Mouse (Mus musculus): ENCODE results near the gene Alad.

The Alad gene

DNA sequence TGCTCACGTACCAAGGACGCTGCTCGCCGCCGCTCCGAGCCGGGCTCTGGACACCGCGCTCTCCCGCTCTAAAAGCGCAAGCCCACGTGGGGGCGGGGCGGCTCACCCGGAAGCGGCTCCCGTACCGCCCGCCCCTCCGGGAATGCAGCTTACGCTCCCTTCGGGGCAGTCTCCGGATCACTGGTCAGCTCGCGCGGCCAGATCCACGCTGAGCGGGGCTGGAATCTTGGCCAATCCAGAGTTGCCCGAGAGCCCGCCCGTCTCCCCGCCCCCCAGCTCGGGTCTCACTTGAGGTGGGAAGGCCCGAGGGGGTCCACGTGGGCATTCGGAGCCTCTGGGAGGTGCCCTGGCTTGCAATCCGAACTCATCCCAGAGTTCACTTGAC, at the start of gene Alad:
TSS of gene Alad (minus strand) at position 70 of the 385 bp plus-strand sequence.
- in situ Hi-C loops (cut with MboI, MseI): loop anchor here (10.0 kb wide), 1 partner anchor 885 kb away; the partner anchor contains the start of gene Akna

- in situ Hi-C loops (cut with MboI, MseI): no loop called here
Observed at GRCm38 (mm10) chr4:62568359-62568758, 48.6 kb upstream of the Alad start.

DNA sequence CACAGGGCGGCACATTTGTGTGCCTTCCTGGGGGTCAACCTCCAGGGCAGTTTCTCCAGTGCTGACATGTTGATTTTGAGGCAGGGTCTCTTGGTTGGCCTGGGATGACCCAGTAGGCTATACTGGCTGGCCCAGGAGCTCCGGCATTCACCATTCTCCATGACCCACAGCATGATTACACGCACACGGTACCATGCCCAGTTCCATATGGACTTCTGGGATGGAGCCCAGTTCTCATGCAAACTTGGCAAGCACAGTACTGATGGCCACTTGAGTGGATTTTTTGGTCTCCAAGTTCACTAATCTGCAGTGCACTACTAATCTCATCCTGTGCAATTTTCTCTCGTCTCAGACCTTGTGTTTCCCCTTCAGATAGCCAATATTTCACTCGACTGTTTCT, 48.0 kb upstream of the Alad start:
- in situ Hi-C loops (cut with MboI, MseI): no loop called here

DNA sequence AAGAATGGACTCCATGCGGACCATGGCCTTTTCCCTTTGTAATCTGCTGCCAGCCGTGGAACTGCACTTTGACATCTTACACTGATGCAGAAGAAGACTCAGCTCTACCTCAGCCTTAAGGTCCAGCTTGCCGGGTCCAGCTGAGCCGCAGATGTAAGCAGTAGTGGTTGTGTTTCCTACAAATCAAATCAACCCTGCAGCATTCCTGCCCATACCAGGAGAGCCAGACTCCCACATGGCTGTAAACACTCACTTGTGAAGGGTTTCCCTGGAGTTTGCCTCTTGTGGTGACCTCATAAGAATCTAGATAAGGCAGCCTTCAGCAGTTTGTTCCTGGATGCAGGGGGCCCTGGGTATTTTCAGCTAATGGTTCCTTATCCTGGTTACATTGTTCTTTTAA, 46.8 kb upstream of the Alad start:
- in situ Hi-C loops (cut with MboI, MseI): no loop called here

DNA sequence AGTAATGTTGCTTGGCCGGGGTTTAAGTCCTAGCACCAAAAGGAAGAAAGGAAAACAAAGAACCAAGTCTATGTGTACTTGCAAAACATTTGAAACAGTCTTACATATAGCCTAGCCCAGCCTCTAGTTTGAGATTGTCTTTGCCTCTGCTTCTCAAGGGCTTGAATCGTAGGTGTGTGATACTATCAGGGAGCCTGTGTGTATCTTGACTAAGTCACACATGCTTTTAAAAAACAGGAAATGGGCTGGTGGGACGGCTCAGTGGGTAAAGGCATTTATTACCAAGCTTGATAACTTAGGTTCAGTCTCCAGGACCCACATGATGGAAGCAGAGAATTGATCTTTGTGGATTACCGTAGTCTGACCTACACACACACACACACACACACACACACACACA, 42.3 kb upstream of the Alad start:
- in situ Hi-C loops (cut with MboI, MseI): loop anchor here (5.0 kb wide), 1 partner anchor 125 kb away; no protein-coding TSS in a partner anchor

DNA sequence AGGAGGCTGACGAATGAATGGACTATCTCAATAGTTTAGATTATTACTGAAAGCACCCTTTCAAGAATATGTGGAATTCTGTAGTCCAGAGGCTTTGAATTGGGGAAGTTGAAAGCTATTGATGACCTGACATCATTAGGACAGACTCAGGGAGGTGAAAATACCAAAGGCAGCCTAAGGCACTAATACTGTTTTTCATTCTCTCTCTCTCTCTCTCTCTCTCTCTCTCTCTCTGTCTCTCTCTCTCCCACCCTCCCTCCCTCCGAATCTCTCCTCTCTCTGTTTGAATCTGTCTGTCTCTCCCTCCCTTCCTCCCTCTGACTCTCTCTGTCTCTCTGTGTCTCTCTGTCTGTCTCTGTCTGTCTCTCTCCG, 41.9 kb upstream of the Alad start:
- in situ Hi-C loops (cut with MboI, MseI): loop anchor here (5.0 kb wide), 1 partner anchor 126 kb away; no protein-coding TSS in a partner anchor

DNA sequence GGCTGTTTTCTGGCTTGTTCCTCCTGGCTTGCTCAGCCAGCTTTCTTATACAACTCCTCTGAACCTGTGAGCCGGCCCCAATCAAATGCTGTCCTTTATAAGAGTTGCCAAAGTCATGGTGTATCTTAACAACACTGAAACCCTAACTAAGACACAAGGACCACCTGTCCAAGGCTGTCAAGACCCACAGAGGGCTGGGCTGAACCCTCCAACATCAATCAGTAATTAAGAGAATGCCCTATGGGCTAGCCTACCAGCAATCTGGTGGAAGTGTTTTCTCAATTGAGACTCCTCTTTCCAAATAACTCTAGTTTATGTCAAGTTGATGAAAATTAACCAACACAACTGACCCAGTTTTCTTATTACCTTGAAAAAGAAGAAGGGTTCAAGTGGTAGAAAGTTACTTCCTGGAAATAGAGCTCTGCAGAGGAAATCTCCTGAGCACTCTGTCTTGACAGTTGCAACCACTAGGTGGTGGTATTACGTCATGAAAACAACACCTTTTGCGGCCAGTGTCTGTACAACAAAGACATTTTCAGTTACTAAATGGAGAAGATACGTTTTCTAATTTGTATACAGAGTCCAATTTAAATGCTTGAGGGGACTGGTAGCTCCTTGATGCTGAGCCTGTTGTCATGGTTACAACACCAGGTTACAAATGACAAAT, 41.4 kb upstream of the Alad start:
- in situ Hi-C loops (cut with MboI, MseI): loop anchor here (5.0 kb wide), 1 partner anchor 126 kb away; no protein-coding TSS in a partner anchor

- in situ Hi-C loops (cut with MboI, MseI): loop anchor here (5.0 kb wide), 1 partner anchor 127 kb away; no protein-coding TSS in a partner anchor
Observed at GRCm38 (mm10) chr4:62559797-62560329, 40.1 kb upstream of the Alad start, which contains the start of gene Rgs3. TSS of gene Rgs3 (plus strand) at chr4:62559847.

DNA sequence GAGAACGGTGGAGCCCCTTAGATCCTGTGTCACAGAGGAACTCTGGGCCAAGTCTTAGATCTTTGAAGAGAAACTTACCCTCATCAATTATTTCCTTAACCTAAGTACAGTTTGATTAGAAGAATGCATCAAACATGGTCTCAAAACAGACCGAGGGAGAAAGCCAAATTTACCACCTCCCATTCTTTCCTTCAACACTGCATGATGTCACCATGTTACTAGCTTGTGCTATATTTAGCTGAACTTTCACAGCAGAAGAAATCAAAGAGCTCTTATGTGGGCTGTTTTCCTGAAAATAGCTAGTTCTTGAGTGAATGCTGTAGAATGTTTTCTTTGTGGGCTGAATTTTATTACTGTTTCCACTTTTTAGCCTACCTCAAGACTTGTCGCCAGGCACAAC, 37.7 kb upstream of the Alad start:
- in situ Hi-C loops (cut with MboI, MseI): no loop called here

GRCm38 (mm10) chr4:62551966-62552365, 32.2 kb upstream of the Alad start:
- in situ Hi-C loops (cut with MboI, MseI): loop anchor here (5.0 kb wide), 1 partner anchor 50 kb away; no protein-coding TSS in a partner anchor

GRCm38 (mm10) chr4:62544801-62545200, 25.1 kb upstream of the Alad start:
- in situ Hi-C loops (cut with MboI, MseI): loop anchor here (10.0 kb wide), 1 partner anchor 210 kb away; no protein-coding TSS in a partner anchor

GRCm38 (mm10) chr4:62543782-62544181, 24.1 kb upstream of the Alad start:
- in situ Hi-C loops (cut with MboI, MseI): loop anchor here (10.0 kb wide), 1 partner anchor 211 kb away; no protein-coding TSS in a partner anchor

GRCm38 (mm10) chr4:62541802-62542201, 22.1 kb upstream of the Alad start:
- in situ Hi-C loops (cut with MboI, MseI): loop anchor here (10.0 kb wide), 1 partner anchor 213 kb away; no protein-coding TSS in a partner anchor

DNA sequence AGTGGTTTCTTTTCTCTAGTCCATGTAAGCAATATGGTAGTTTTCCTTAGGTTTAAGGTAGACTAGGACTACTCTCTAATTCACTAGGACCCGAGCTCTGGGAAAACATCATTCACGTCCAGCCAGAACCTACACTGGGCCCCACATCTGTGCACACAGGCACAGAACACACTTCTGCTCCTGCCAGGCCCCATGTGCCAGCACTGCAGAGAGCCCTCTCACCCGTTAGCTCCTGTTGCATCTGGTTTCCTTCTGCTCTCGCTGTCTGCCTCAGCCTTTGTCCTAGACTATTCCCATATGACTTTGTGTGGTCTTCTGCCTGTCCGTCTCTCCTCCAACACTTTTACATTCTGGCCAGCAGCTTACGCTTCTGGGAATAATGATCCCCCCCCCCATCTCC, 14.0 kb upstream of the Alad start:
- in situ Hi-C loops (cut with MboI, MseI): no loop called here

GRCm38 (mm10) chr4:62527655-62528054, 7.9 kb upstream of the Alad start:
- in situ Hi-C loops (cut with MboI, MseI): loop anchor here (10.0 kb wide), 1 partner anchor 877 kb away; the partner anchor contains the start of gene Akna

GRCm38 (mm10) chr4:62526256-62526655, 6.5 kb upstream of the Alad start:
- in situ Hi-C loops (cut with MboI, MseI): loop anchor here (10.0 kb wide), 1 partner anchor 879 kb away; the partner anchor contains the start of gene Akna

DNA sequence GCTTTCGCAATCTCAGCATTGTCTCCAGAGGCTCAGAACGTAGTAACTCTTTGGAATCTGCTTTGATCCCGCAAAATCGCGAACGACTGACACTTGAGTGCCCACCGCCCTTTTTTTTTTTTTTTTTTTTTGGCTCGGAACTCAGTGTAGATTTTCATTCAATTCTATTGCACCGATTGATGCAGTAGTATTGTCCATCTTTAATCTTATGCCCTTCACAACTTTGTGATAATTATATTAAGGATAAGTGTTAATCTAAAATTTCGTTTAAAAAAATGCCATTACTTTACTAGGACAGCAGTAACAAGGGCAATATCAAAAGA, 5.7 kb upstream of the Alad start:
- in situ Hi-C loops (cut with MboI, MseI): loop anchor here (10.0 kb wide), 1 partner anchor 879 kb away; the partner anchor contains the start of gene Akna

DNA sequence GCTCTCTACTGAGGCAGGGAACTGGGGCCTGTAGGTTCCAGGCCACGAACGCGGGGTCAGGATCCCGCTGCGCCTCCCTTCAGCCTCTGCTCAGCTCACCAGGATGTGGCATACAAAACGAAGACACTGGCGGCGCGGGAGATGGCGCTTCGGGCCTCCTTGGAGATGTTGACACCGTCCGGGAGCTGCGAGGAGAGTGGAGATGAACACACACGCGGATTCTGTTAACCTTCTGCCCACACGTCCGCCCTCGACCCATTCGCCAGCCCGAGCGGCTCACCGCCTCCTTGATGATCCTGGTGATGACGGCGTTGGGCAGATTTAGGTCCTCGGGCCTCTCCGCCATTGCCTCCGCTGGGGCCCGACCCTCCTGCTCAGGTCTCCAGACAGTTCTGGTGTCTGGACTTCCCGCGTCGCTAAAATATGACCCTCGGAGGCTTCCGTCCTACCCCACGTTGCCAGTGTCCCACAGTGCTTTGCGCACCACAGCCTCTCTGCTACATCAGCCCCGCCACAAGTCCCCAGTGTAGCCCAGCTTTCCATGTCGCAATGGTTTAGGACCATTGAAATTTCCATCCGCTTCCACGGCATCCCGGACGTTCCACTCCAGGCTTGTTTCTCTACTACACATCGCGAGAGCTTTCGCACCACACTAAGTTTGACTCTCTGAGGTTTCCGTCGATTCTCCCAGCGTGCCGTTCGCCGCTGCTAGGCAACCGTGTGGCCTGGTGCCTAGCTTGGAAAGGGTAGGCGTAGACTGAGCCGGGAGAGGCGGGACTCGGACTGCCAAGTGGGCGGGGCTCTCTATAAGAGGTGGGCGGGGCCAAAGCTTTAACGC, 5.2 kb upstream of the Alad start, which contains the start of the genes Pole3 and 4933430I17Rik:
TSS of gene Pole3 (minus strand) at position 418 of the 838 bp plus-strand sequence.
TSS of gene 4933430I17Rik (plus strand) at position 719 of the 838 bp plus-strand sequence.
- in situ Hi-C loops (cut with MboI, MseI): loop anchor here (10.0 kb wide), 1 partner anchor 880 kb away; the partner anchor contains the start of gene Akna

- in situ Hi-C loops (cut with MboI, MseI): loop anchor here (10.0 kb wide), 1 partner anchor 884 kb away; the partner anchor contains the start of gene Akna
Observed at GRCm38 (mm10) chr4:62520892-62521400, 1.2 kb upstream of the Alad start.

DNA sequence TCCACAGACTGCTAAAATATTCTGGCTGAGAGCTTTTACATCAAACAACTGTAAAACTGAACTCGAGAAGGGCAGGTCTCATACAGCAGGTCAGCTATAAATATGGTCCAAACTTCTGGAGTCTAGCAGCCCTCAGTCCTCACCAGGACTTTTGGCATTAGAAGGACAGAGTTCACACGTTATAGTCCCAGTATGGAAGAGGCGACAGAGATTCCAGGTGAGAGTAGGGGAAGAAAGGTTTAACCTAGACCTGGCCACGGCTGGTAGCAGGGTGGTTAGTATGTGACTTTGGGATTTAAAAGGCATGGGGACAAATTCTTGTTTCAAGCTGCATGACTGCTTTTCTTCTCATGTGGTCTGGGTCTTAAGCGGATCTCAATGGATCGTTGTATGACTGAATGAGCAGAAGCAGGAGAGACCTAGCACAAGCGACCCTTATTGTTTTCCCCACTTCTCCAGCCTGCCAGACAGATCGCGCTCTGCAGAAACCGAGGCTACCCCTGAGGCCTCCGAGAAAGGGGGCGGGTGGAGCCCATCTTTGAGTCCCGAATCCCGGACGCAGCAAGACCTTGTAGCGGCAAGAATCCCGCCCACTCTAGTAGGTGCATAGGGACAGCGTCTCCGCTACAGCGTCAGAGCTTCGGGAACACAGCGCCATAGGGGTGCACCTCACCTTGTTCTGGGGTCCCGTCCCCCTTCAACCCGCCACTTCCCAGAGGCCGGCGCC, 433 bp downstream of the Alad start:
- in situ Hi-C loops (cut with MboI, MseI): no loop called here
